Mouse (Mus musculus) forebrain, embryonic 16.5 days (tissue): ENCODE results near the gene Lypd6b. TPM values are rescaled to one million over a fixed set of nuclear protein-coding genes. Genes with fewer than 3 reads are reported as not detected.

Experiments used
- ATAC-seq: fragments of 200-750 bp; cut with Nextera tagmentation; 2 replicates; pipeline ENCODE4 v1.8.0; 2017; ENCODE audit warnings: mild to moderate bottlenecking, moderate library complexity
- H3K27ac ChIP-seq: fragments of 300-500 bp; sonication (generic); 2 replicates; pipeline ENCODE4 v1.5.1; 2014; ENCODE audit warnings: low read length, control low read depth
- H3K27me3 ChIP-seq: fragments of 300-500 bp; sonication (generic); replicated peaks from 2 replicates; pipeline ENCODE4 v1.6.1; 2014; ENCODE audit warnings: low read length; ENCODE audit not compliant: control insufficient read depth, insufficient read depth
- H3K36me3 ChIP-seq: fragments of 300-500 bp; sonication (generic); 2 replicates; pipeline ENCODE4 v1.6.1; 2014; ENCODE audit not compliant: control insufficient read depth, insufficient read depth
- H3K4me1 ChIP-seq: fragments of 300-500 bp; sonication (generic); replicated peaks from 2 replicates; pipeline ENCODE4 v1.6.1; 2014; ENCODE audit warnings: low read length; ENCODE audit not compliant: control insufficient read depth, insufficient read depth
- H3K4me2 ChIP-seq: fragments of 300-500 bp; sonication (generic); 2 replicates; pipeline ENCODE4 v1.6.1; 2014; ENCODE audit warnings: mild to moderate bottlenecking, low read length, control low read depth
- H3K4me3 ChIP-seq: fragments of 300-500 bp; sonication (generic); replicated peaks from 2 replicates; pipeline ENCODE4 v1.5.1; 2014; ENCODE audit warnings: mild to moderate bottlenecking, low read length, control low read depth
- H3K9ac ChIP-seq: fragments of 300-500 bp; sonication (generic); replicated peaks from 2 replicates; pipeline ENCODE4 v1.6.1; 2014; ENCODE audit warnings: low read depth, low read length, control low read depth
- H3K9me3 ChIP-seq: fragments of 300-500 bp; sonication (generic); 2 replicates; pipeline ENCODE4 v1.6.1; 2016; ENCODE audit warnings: low read length; ENCODE audit not compliant: control insufficient read depth
- WGBS: fragments of 180-500 bp; shearing (Covaris S2); extraction: QIAGEN DNeasy Blood & Tissue Kit; methylation state at CpG from one replicate; pipeline ENCODE4 v1.1.7; 2014; 5-methylcytosine and 5-hydroxymethylcytosine counted together
- polyA plus RNA-seq: library from polyadenylated mRNA; unstranded; fragments of >200 nt; fragmentation: Nextera tagmentation; extraction: Ambion mirVana; gene quantifications from 2 replicates; pipeline ENCODE4 v1.2.1, GENCODE M21; 2015

The Lypd6b gene
- polyA plus RNA-seq, 1 experiment from 2014 or later = 12.4 TPM

DNA sequence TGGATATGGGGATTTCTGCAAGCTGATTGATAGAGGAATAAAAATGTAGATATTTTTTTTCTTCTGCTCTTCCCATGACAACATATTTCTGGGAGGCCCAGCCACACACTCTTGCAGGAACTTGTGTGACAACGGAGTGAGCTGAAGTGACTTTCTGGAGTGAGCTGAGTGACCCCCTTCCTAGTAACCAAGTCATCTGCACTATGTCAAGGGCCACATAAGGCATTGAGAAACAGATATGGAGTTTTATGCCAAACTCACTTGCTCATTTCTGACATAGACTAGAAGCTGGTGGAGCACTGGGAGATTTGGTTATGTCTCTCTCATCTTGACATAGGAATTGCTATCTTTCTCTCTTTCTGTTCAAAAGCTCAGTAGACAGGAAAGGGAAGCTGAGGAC is 62.3 kb downstream of the Lypd6b start:
- Histone ChIP-seq H3K27me3 (no peaks in the 10 kb centered on the region), H3K36me3 (no peaks in the 10 kb centered on the region), H3K9me3 (no peaks in the 10 kb centered on the region), H3K4me1 (peaks cover 11% of the 10 kb centered on the region), H3K4me3 (no peak overlapping the region), H3K9ac (no peak overlapping the region), H3K27ac (no peak overlapping the region), H3K4me2 (no peak overlapping the region)
- 97% methylated on average over 1 of the region's 1 CpGs for WGBS
- no peak for ATAC-seq

DNA sequence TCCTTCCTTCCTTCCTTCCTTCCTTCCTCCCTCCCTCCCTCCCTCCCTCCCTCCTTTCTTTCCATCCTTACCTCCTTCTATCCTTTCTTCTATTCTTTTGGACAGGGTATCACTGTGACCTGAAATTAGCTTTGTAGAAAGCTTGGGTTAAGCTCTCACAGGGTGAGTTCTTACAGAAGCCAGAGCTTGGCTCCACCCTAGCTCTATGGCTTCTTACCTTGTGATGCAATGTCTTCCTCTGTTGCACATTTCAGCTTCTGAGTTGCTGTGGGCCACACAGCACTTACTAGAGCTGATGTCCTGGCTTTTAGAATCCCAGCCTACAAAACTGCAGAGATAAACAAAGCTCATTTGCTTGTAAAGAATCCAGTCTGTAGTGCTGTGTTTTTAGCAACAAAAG is 64.5 kb downstream of the Lypd6b start:
- Histone ChIP-seq H3K9me3 (no peaks in the 10 kb centered on the region), H3K9ac (no peak overlapping the region), H3K36me3 (no peaks in the 10 kb centered on the region), H3K4me3 (no peak overlapping the region), H3K27ac (no peak overlapping the region), H3K4me1 (peaks cover 6% of the 10 kb centered on the region), H3K27me3 (no peaks in the 10 kb centered on the region), H3K4me2 (no peak overlapping the region)
- no peak for ATAC-seq

DNA sequence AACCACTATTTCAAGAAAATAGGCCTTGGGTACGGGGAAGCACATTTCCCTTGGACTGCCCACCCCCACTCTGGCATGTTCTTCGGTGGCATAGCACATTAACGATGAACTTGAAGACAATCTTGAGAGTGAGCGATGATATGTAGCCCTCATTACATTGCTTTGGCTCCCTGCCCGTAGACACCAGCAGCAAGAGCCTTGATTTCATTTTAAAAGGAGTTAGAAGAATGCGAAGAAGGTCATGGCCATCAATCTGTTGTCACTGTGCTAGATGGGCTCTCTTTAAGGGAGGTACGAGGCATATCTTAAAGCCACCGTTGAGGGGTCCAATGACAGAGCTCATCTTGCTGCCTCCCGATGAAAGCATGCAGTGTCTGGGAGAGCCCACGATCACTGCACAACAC is 68.7 kb downstream of the Lypd6b start:
- H3K4me1 ChIP-seq = peaks cover 6% of the 10 kb centered on the region; the same call in 1 of the 2 replicates
- H3K9ac ChIP-seq = 0 out of 2 replicates have a peak overlapping the region, but pooled peaks have one; percentile 1
- no peak overlapping the region for H3K4me3 ChIP-seq
- H3K4me2 ChIP-seq = no peak overlapping the region
- H3K9me3 ChIP-seq = no peaks in the 10 kb centered on the region
- ATAC-seq = peak; percentile 28; the same call in 1 of the 2 replicates
- no peak overlapping the region for H3K27ac ChIP-seq
- H3K27me3 ChIP-seq = no peaks in the 10 kb centered on the region
- no peaks in the 10 kb centered on the region for H3K36me3 ChIP-seq
- 49% methylated on average over 10 of the region's 10 CpGs for WGBS

GRCm38 (mm10) chr2:49856584-49856983 is 69.1 kb downstream of the Lypd6b start:
- no peak overlapping the region for H3K4me3 ChIP-seq
- 0 out of 2 replicates have a peak overlapping the region, but pooled peaks have one; percentile 1 for H3K9ac ChIP-seq
- no peaks in the 10 kb centered on the region for H3K9me3 ChIP-seq
- no peaks in the 10 kb centered on the region for H3K27me3 ChIP-seq
- no peaks in the 10 kb centered on the region for H3K36me3 ChIP-seq
- H3K4me1 ChIP-seq = peaks cover 6% of the 10 kb centered on the region; the same call in 1 of the 2 replicates
- WGBS = 72% methylated on average over 5 of the region's 5 CpGs
- no peak overlapping the region for H3K4me2 ChIP-seq
- no peak overlapping the region for H3K27ac ChIP-seq
- no peak for ATAC-seq

DNA sequence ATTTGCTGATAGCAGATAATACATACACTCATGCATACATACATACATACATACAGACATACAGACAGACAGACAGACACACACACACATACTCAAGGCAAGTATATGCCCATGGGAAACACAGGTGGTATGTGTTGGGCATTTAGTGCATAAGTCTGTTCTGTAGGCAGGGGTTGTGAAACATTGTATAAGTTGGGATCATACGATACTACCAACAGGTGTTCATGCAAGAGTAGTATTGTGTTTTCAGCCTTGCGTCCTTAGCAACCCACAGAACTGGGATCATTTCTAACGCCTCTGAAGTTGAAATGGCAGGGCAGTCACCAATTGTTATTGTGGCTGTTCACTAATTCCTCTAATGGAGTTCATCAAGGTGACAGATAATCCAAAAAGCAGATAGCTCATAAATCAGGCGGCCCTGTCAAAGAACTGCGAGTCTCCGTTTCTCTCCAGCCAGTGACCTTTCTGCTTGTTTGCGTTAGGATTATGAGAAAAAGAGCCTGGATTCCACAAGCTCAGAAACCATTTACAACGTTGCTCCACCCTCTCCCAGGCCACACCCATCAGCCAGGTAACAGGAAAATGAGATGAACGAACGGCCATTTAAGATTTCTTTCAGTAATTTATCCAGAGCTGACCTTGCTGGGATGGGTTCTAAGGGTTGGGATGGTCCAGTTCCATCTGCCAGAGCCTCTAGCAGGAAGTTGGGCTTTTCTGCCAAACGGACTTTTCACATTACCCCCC is 72.9 kb downstream of the Lypd6b start:
- no peaks in the 10 kb centered on the region for H3K27me3 ChIP-seq
- ATAC-seq = no peak
- no peak overlapping the region for H3K4me2 ChIP-seq
- H3K27ac ChIP-seq = no peak overlapping the region
- no peaks in the 10 kb centered on the region for H3K36me3 ChIP-seq
- no peak overlapping the region for H3K4me3 ChIP-seq
- WGBS = 59% methylated on average over 11 of the region's 11 CpGs
- no peaks in the 10 kb centered on the region for H3K9me3 ChIP-seq
- peaks cover 6% of the 10 kb centered on the region; the same call in 1 of the 2 replicates for H3K4me1 ChIP-seq
- no peak overlapping the region for H3K9ac ChIP-seq

GRCm38 (mm10) chr2:49860969-49861592 is 73.6 kb downstream of the Lypd6b start:
- no peak overlapping the region for H3K4me2 ChIP-seq
- 34% methylated on average over 10 of the region's 12 CpGs for WGBS
- H3K4me1 ChIP-seq = peaks cover 3% of the 10 kb centered on the region; the same call in 1 of the 2 replicates
- no peak overlapping the region for H3K27ac ChIP-seq
- no peak for ATAC-seq
- no peaks in the 10 kb centered on the region for H3K36me3 ChIP-seq
- H3K9me3 ChIP-seq = no peaks in the 10 kb centered on the region
- H3K27me3 ChIP-seq = no peaks in the 10 kb centered on the region
- H3K4me3 ChIP-seq = no peak overlapping the region
- H3K9ac ChIP-seq = no peak overlapping the region

GRCm38 (mm10) chr2:49861658-49862057 is 74.2 kb downstream of the Lypd6b start:
- no peak overlapping the region for H3K9ac ChIP-seq

DNA sequence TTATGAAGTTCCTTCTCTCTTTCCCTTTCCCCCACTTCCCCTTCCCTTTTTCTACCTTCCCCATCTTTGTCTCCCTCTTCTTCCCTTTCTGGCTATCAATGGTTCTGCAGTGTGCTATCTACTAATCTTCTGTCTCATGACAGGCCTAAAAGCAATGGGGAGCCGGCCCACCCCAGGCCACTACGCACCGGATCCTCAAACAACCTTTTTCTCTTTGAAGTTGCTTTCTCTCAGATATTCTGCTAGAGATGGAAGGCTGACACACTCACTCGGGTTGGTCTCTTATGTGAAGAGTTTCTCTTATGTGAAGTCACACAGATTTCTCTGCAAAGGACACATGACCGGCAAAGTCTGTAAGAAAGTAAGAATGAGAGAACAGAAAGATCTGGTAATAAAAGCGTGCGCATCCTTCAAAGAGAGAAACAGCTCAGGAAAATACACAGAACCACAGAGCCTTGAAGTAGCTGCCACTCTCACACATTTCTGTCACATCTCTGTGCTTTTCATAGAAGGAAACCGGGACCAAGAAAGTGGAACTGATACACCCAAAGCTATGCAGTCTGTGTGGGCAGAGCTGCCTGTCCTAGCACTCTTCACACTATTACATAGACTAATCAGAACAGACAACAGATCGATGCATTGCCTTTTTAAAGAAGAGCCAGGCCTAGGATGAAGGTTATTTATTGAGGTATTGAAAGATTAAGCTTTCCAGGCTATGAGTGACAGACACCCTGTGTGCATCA is 80.8 kb downstream of the Lypd6b start:
- Histone ChIP-seq H3K36me3 (no peaks in the 10 kb centered on the region), H3K4me3 (no peak overlapping the region), H3K4me2 (no peak overlapping the region), H3K27me3 (no peaks in the 10 kb centered on the region), H3K9ac (no peak overlapping the region), H3K27ac (no peak overlapping the region; the same call in 1 of the 2 replicates), H3K9me3 (no peaks in the 10 kb centered on the region), H3K4me1 (peaks cover 10% of the 10 kb centered on the region)
- 89% methylated on average over 9 of the region's 9 CpGs for WGBS
- no peak for ATAC-seq

More at GRCm38 (mm10) chr2:49861658-49862057, 74.2 kb downstream of the Lypd6b start:
- Histone ChIP-seq H3K36me3 (no peaks in the 10 kb centered on the region), H3K4me3 (no peak overlapping the region), H3K27me3 (no peaks in the 10 kb centered on the region), H3K4me1 (no peaks in the 10 kb centered on the region), H3K27ac (no peak overlapping the region), H3K9me3 (no peaks in the 10 kb centered on the region), H3K4me2 (no peak overlapping the region)
- ATAC-seq = no peak
- WGBS = 80% methylated on average over 8 of the region's 8 CpGs

GRCm38 (mm10) chr2:49869044-49869443 is 81.6 kb downstream of the Lypd6b start:
- H3K36me3 ChIP-seq = no peaks in the 10 kb centered on the region
- H3K27ac ChIP-seq = peak overlapping the region; percentile 58
- peaks cover 10% of the 10 kb centered on the region for H3K4me1 ChIP-seq
- no peak overlapping the region for H3K9ac ChIP-seq
- no peaks in the 10 kb centered on the region for H3K9me3 ChIP-seq
- H3K4me3 ChIP-seq = no peak overlapping the region
- WGBS = 20% methylated on average over 7 of the region's 7 CpGs
- no peak overlapping the region for H3K4me2 ChIP-seq
- ATAC-seq = peak; percentile 86
- H3K27me3 ChIP-seq = no peaks in the 10 kb centered on the region
